Mouse (Mus musculus): ENCODE measurements around the gene Zfp711. TPM values are rescaled to one million over a fixed set of nuclear protein-coding genes. Genes with fewer than 3 reads are reported as not detected.

The Zfp711 gene
- 30.4 and 34.0 TPM in 2 replicates for polyA plus RNA-seq (2016; fragmentation: Nextera tagmentation; extraction: Ambion mirVana)

DNA sequence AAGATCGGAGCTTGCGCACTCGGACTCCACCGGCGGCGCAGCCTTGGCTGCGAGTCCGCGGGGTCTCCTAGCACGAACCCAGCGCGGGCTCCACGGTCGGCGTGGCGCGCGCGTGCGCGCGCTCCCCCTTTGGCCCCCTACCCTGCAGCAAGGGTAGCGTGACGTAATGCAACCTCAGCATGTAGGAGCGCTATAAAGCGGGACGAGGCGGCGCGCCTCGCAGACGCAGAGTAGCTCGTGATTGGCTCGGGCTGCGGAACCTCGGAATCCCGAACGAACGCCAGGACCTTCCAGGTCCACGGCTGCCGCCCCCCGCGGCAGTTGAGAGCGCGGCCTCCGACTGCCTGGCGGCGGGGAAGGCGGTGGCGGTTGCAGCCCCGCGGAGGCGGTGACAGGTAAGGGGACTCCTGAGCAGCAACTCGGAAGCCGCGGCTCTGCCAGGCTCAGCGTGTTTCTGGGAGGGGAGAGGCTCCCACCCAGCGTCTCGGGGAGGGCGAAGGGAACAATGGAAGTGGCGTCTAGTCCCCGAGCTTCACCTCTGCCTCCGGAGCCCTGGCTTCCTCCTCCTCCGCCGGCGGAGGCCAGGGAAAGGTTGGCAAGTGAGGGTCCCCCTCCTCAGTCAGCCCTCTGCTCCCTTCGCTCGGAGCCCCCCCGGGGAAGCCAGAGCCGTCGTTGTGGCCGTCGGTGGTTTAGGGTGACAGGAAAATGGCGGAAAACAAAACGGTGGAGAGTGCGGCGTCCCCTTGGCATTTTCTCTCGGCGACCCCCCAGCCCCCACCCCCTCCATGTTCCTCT, at the start of gene Zfp711:
Zfp711 (plus strand) TSS at position 16 of the 795 bp plus-strand sequence.
- Histone ChIP-seq H3K36me3 (no peaks in the 10 kb centered on the region), H3K4me2 (replicated peaks) (peak within 1 kb of the TSS; percentile 45), H3K9me3 (replicated peaks) (no peaks in the 10 kb centered on the region), H3K9ac (peak within 1 kb of the TSS; percentile 78), H3K27ac (peak within 1 kb of the TSS; percentile 89), H3K4me3 (peak within 1 kb of the TSS; percentile 67), H3K27me3 (no peaks in the 10 kb centered on the region), H3K4me1 (no peaks in the 10 kb centered on the region)
- 18% methylated on average over 67 of the region's 79 CpGs for whole genome bisulfite sequencing
- peak; percentile 98 for ATAC-seq (ENCODE audit: low FRiP score)

DNA sequence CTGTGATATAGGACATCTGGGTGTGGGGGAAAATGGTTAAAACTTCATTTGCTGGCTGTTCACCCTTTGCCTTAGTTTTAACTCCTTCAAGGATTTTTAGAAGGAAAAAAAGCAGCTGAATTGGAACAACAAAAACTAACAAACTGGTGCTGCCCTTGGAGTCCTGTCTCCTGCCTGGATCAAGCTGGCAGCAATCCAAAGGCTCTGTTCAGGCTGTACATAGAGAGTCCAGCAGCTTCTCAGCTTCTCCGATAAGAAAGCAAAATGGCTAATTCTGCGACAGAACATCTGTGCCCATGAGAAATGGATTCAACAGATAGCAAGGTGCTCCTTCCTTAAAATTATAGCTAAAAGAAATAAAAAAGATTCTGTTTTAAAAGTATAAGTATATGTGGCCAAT, 32.6 kb upstream of the Zfp711 start:
- H3K27me3 ChIP-seq, result no peaks in the 10 kb centered on the region
- H3K27ac ChIP-seq, result no peak overlapping the region
- WGBS, result 89% methylated on average over 2 of the region's 2 CpGs

DNA sequence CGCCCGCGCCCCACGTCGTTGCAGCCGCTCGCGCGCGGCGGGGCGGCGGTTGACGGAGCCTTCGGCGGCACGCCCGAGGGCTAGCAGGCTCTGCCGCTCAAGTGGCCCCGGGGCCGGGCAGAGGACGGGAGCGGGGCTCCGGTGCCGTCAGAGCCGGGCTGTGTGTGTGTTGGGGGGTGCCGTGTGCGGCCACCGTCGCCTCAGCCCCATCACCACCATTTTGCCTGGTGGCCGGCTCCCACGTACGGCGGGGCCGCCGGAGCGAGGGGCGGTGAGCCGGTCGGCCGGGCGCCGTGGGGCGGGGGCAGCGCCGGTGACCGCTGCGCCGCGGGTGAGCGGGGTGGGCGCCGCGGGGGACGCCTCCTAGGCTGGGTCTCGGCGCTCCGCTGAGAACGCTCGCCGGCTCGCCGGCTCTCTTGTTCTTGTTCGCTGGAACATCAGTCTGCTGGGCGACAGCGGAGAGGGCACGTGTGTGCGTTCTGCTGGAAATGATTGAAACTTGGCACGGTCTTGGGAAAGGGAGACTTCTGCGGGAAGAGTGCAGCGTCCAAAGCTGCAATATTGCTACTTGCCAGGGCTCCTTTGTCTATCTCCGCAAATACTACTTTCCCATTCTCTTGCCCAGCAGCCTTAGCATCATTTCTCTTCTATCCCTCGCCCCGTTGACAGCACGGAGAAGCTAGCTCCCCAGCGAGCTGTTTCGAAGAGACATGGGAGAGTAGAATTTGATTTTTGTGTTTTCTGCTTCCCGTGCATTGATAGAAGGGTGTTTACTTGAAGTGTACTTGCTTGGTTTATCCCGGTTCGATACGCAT, 1.2 kb downstream of the Zfp711 start:
- Histone ChIP-seq H3K9ac (peak overlapping the region; percentile 78), H3K4me1 (no peaks in the 10 kb centered on the region), H3K4me3 (peak overlapping the region; percentile 67), H3K27me3 (no peaks in the 10 kb centered on the region), H3K9me3 (replicated peaks) (no peaks in the 10 kb centered on the region), H3K4me2 (replicated peaks) (peak overlapping the region; percentile 45), H3K36me3 (no peaks in the 10 kb centered on the region), H3K27ac (peak overlapping the region; percentile 89)
- WGBS, result 27% methylated on average over 52 of the region's 81 CpGs
- ATAC-seq (ENCODE audit: low FRiP score), result peak; percentile 67

More for the DNA sequence above, 32.6 kb upstream of the Zfp711 start:
- Histone ChIP-seq H3K9ac (no peak overlapping the region), H3K9me3 (replicated peaks) (no peaks in the 10 kb centered on the region), H3K4me3 (no peak overlapping the region), H3K4me1 (no peaks in the 10 kb centered on the region), H3K4me2 (replicated peaks) (no peak overlapping the region), H3K36me3 (no peaks in the 10 kb centered on the region)
- no peak for ATAC-seq (ENCODE audit: low FRiP score)

DNA sequence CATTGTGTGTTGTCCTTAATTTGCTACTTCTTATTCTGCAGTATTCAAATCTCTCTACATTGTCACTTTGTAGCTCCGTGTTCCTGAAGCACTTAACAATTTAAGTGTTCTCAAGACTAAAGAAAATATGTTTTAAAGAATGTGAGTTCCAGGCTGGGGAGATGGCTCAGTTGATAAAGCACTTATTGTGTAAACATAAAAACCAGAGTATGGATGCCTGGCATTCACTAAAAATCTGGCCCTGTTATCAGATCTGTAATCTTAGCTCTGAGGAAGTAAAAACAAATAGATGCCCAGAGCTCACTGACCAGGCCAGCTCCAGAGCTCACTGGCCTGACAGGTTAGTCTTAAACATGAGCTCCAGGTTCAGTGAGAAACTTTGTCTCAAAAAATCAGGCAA, 75.2 kb downstream of the Zfp711 start:
- no peaks in the 10 kb centered on the region for H3K27me3 ChIP-seq
- H3K4me2 ChIP-seq (replicated peaks), result no peak overlapping the region
- 63% methylated on average over 1 of the region's 1 CpGs for WGBS
- H3K4me1 ChIP-seq, result no peaks in the 10 kb centered on the region
- H3K36me3 ChIP-seq, result no peaks in the 10 kb centered on the region
- H3K27ac ChIP-seq, result no peak overlapping the region
- no peak overlapping the region for H3K4me3 ChIP-seq
- no peak for ATAC-seq (ENCODE audit: low FRiP score)
- no peak overlapping the region for H3K9ac ChIP-seq
- H3K9me3 ChIP-seq (replicated peaks), result no peaks in the 10 kb centered on the region

DNA sequence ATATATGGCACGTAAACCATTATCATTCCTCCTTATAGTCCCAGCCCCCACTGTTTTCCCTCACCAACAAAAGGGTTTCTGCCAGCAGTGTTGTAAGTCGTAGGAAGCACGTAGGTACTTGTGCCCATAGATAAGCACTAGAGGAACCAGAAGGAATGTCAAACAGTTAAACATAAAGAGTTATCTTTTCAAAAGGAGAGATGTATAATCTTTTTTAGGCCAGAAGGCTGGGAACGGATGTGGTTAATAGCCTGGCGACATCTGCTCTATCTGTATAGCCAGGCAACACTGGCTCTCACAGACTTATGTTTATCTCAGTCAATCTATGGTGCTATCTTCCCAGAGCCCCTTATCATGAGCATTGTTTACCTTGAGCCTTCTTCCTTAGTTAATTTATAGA, 80.3 kb downstream of the Zfp711 start:
- no peak overlapping the region for H3K27ac ChIP-seq
- 78% methylated on average over 5 of the region's 5 CpGs for WGBS

More for the DNA sequence above, 80.3 kb downstream of the Zfp711 start:
- no peaks in the 10 kb centered on the region for H3K36me3 ChIP-seq
- no peak overlapping the region for H3K4me2 ChIP-seq (replicated peaks)
- no peak for ATAC-seq (ENCODE audit: low FRiP score)
- no peaks in the 10 kb centered on the region for H3K27me3 ChIP-seq
- no peak overlapping the region for H3K9ac ChIP-seq
- no peaks in the 10 kb centered on the region for H3K4me1 ChIP-seq
- H3K4me3 ChIP-seq, result no peak overlapping the region
- no peaks in the 10 kb centered on the region for H3K9me3 ChIP-seq (replicated peaks)

Other genes with a start within 250 kb of the Zfp711 start
- gene Satl1, start 193.7 kb upstream of the Zfp711 start, polyA plus RNA-seq (2016; fragmentation: Nextera tagmentation; extraction: Ambion mirVana), result not detected in 2 replicates
- not detected in 2 replicates for gene 2010106E10Rik, start 105.3 kb upstream of the Zfp711 start, polyA plus RNA-seq (2016; fragmentation: Nextera tagmentation; extraction: Ambion mirVana)
- gene Pof1b, start 98.1 kb downstream of the Zfp711 start, polyA plus RNA-seq (2016; fragmentation: Nextera tagmentation; extraction: Ambion mirVana), result 0.17 and 0.39 TPM in 2 replicates